Mouse (Mus musculus) heart, postnatal 0 days (tissue): ENCODE data around the gene Gm27029.

Experiments used
- CTCF ChIP-seq: IDR thresholded peaks from 2 replicates; pipeline ENCODE4 v1.5.1; 2016; ENCODE audit warnings: antibody characterized with exemption, control low read depth, low read depth
- EP300 ChIP-seq: IDR thresholded peaks from 2 replicates; pipeline ENCODE4 v1.6.1; 2016; ENCODE audit warnings: antibody characterized with exemption, low read depth

GRCm38 (mm10) chr11:101457631-101458030 is 33.0 kb upstream of the Gm27029 start:
- TF ChIP-seq CTCF (no peak), EP300 (no peak)
